Mouse (Mus musculus): Measurements from ENCODE around the gene Cdhr3.

DNA sequence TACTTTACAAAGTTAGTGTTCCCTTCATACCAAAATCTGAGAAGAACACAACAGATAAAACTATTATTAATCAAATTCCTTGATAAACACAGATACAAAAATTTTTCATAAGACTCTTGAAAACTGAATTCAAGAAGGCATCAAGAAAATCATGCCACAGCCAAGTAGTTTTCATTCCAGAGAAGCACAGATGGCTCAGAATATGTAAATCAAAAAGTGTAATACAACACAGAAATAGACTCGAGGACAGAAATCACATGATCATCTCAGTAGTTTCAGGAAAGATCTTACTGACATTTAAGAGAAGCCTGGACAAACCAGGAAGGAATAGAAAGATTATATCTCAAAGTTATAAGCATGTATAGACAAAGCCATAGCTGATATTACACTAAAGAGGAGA is 106.4 kb downstream of the Cdhr3 start:
- no peak for TF ChIP-seq MYOG (IDR thresholded peaks at IDR 0.05; ENCODE audit: control insufficient read depth, extremely low read depth, insufficient read length)
- TF ChIP-seq CTCF (IDR thresholded peaks at IDR 0.05; ENCODE audit: control insufficient read depth, insufficient read depth, insufficient read length): no peak

Measured in C2C12 (cell line).